Mouse (Mus musculus) telencephalon, adult 2 months (tissue): ENCODE results near the gene Zfp513.

ENCODE experiments used
- DNase-seq: peaks from one replicate; pipeline ENCODE4 v3.0.0-alpha.2; 2011; ENCODE audit warnings: low read depth, low spot score

Zfp513 gene

GRCm38 (mm10) chr5:31168630-31169029 is 33.5 kb downstream of the Zfp513 start:
- DNase-seq: no peak

GRCm38 (mm10) chr5:31164878-31165277 is 37.2 kb downstream of the Zfp513 start:
- DNase-seq: no peak

DNA sequence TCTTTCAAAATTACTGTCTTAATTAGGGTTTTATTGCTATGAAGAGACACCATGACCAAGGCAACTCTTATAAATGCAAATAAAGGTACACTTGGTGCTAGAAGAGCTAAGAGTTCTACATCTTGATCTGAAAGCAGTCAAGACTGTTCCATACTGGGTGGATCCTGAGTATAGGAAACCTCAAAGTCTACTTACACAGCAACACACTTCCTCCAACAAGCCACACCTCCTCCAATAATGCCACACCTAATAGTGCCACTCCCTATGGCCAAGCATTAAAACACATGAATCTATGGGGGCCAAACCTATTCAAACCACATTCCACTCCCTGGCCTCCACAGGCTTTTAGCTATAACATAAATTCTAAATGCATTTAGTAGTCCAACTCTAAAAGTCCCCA is 39.6 kb downstream of the Zfp513 start:
- no peak for DNase-seq

DNA sequence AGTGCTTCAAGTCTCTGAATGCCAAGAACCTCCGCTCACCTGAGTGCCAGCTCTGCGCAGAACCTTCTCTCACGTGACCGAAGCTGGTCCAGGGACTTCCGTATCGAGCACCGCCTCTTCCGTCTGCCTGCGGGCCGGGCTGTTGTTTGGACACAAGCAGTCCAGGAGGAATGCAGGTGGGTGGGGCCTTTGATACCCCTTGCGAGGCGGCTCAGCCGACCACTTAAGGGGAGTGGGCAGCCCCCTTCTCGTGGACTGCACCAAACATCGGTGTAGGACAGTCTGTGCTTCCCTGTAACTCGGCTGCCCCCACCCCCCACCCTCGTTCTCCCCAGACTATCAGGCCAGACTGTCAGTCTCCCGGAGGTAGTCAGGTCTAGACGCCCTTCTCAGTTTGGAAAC is 48.0 kb downstream of the Zfp513 start, which contains the start of gene Mpv17:
Mpv17 (minus strand) TSS at position 100 of the 402 bp plus-strand sequence.
- peak; percentile 85 for DNase-seq

DNA sequence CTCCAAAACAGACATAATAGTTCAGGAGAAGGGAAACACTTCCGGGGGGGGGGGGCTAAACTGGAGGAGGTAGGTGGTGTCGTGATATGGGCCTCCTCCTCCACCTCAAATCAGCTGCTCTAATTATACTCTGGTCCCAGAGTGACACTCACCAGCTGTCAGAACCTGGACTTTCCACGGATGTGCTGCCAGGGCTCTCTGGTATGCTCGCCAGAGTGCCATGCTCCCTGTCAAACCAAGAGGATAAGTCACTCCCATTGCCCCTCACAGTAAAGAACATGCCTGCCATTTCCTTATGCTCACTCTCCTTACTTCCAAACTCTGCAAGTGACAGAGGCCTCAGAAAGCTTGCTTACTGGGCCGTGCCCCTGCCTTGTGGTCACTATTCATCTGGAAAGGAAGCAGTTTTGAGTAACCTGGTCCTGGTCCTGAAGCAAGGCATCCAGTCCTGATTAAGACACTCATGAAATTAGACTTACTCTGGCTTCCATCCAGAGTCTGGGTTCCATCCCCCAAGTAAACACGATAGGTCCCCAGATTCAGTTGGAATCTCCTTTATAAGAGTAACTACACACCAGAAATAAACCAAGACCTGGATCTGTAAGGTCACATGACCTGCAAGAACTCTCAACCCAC is 48.5 kb downstream of the Zfp513 start:
- no peak for DNase-seq

DNA sequence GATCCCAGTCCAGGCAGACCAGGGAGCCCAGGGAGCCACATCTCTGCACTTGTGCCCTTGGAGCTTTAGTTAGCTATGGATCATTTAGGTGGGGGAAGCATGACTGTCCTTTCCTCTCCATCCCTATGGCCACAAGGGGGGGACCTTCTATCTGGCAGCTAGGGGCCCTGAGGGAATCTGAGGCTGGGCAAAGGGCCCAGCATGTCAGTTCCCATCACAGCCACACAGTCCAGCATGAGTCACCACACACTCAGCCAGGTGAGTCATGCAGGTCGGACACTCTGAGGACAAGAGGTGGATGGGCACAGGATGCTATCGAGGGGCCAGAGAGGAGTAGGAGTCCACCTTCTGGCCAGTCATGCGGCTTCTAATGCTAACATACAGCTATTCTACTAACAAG is 50.4 kb downstream of the Zfp513 start:
- DNase-seq: no peak

DNA sequence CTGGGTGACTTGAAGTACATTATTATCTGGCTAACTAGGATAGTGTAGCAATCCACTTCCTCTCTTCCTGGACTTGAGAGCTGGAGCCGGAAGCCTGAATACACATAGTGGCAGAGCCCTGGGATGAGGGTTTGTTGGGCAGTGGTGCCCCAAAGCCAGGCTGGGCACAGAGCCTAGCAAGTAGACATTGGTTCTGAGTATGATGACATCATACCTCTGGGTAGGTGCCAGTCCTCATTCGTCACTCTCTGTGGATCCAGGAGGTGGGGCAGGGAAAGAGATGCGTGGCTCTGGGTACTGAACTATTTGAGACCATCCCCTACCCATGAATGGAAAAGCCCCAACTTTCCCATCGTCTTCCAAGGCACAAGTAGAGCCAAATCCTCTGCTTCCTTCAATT is 52.3 kb downstream of the Zfp513 start:
- no peak for DNase-seq
